Mouse (Mus musculus): ENCODE results near the gene Gm20388.

DNA sequence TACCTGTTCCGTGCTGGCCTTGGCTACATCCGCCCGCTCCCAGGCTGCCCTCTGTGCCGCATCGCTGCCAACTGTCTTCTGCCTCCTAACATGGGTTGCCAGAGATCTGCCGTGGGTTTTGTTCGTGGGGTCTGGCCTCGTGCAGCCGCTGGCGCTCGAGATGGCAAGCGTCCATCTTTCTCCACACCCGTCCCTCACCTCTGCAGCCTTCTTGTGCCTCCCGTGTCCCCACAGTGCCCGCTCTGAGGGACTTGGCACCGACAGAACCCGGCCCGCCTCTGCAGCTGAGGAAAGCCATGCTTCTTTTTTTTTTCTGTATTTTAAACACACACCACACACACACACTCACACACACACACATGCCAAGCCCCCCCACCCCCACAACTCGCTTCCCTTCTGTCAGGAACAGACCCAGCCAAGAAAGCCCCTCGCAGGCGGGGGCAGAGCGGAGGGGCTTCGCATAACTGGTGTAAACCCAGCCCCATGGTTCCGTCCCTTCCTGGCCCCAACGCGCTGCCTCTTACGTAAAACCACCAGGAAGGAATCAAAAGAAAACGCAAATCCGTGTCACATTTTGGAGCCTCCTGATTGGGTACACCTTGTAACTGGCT, 2841.6 kb downstream of the Gm20388 start:
- TF ChIP-seq POLR2A (IDR thresholded peaks at IDR 0.05; ENCODE audit: extremely low read depth, insufficient read depth, low read length) (peak; percentile 68), CTCF (IDR thresholded peaks at IDR 0.05; ENCODE audit: extremely low read depth, insufficient read depth, low read length) (no peak)

Data from cortical plate, adult 2 months (tissue).